Mouse (Mus musculus) cerebellum, adult 9-11 months (tissue): Measurements from ENCODE around the gene Dcun1d5.
"Not testable (repeated sequence)": the region's sequence is repeated elsewhere in the genome, so short reads cannot be mapped to it uniquely, and the experiment has no call there.

ENCODE experiments used
- DNase-seq: peaks from one replicate; pipeline ENCODE4 v3.0.0; 2022

Dcun1d5 gene

GRCm38 (mm10) chr9:7184172-7184896 lies at the start of gene Dcun1d5, which contains the start of gene Dync2h1:
Gene Dcun1d5, plus strand, starts transcription at chr9:7184520.
Gene Dync2h1, minus strand, starts transcription at chr9:7184446.
- peak; percentile 93 for DNase-seq

DNA sequence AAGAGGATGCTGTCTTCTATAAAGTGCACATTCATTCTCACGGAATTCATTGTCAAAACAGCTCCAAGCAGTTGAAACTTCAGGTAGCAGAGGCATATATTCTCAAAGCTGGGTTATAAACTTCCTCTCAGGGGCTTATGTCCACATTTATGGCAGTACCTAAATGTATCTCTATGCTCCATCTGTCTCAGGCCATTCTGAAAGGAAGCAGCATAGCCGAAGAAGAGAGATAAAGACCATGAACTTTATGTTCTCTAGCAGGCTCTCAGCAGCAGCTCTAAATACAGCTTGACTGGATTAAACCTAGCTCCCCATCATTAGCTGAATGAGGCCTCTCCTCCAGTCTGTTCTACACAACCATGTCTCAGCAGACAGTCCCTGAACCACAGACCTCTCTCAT lies 29.9 kb upstream of the Dcun1d5 start:
- DNase-seq = no peak

DNA sequence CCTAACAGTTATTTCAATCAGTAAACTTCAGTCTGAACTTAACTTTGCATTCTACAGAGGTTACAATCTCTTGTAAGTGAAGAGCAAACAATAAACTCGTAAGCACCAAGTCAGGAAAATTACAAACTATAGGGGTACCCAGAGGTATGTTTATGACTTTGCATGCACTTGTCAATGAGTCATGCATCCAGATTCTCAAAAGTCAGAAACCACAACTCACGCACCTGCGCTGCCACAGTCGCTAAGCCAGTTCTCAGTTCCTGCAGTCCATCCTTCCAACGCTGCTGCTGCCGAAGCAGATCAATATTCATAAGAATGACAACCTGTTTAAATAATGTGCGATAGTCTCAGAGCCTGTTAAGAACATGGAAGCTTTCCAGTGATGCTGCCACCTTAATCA lies 25.7 kb upstream of the Dcun1d5 start:
- DNase-seq = no peak

DNA sequence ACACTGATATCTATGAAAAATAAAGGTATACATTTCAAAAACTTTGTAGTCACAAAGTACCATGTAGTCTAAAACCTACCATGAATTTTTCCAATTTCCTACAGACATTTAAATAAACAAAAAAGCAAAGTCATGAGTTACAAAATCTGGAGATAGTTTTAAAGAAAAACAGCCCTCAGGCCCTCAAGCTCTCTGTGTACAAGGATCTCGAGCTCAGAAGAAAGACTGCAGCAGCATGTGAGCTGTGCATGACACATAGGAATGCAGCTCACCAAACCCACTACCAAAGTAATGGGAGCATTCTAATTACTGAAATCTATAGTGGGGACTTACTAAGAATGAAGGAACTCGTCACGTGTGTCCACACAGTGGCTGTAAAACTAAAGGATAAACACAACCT lies 24.6 kb upstream of the Dcun1d5 start:
- no peak for DNase-seq

GRCm38 (mm10) chr9:7160688-7161087 lies 23.6 kb upstream of the Dcun1d5 start:
- DNase-seq = no peak

DNA sequence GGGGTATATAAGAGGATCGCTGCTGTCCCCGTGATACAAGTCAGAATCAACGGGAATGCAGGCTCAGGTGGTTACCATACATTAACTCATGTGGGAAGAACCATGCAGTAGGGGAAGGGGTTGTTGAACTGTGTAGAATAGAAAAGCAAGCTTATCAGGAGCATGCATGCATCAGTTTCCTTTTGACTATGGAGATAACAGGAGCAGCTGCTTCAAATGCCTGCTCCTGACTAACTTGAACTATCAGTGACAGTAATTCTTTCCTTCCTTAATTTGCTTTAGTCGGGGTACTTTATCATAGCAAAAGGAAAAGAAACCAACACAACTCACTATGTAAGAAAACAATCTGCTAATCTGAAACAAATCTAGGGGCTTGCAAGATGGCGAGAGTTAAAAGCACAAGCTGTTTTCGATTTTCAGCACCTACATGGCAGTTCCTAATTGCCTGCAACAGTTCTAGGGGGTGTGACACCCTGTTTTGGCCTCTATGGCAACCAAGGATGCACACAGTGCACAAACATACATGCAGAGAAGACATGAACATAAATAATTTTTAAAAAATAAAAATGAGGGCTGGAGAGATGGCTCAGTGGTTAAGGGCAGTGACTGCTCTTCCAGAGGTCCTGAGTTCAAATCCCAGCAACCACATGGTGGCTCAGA lies 16.9 kb upstream of the Dcun1d5 start:
- no peak for DNase-seq

DNA sequence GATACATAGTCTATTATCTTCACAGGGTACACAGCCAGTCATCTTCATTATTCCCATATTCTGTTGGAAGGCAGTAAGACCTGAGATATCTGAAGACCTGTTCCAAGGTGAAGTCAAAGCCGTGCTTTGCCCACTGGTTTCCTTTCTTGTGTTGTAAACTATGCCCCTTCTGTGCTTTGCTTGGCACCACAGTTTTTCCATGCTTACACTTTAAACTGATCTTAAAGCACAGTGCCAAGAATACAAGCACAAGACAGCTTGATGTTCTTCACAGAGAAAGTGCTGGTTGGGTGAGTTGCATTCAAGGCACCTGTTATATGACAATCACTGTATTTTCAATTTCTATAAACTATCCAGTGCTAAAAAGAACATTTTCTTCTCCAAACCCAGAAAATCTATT lies 10.6 kb upstream of the Dcun1d5 start:
- no peak for DNase-seq

DNA sequence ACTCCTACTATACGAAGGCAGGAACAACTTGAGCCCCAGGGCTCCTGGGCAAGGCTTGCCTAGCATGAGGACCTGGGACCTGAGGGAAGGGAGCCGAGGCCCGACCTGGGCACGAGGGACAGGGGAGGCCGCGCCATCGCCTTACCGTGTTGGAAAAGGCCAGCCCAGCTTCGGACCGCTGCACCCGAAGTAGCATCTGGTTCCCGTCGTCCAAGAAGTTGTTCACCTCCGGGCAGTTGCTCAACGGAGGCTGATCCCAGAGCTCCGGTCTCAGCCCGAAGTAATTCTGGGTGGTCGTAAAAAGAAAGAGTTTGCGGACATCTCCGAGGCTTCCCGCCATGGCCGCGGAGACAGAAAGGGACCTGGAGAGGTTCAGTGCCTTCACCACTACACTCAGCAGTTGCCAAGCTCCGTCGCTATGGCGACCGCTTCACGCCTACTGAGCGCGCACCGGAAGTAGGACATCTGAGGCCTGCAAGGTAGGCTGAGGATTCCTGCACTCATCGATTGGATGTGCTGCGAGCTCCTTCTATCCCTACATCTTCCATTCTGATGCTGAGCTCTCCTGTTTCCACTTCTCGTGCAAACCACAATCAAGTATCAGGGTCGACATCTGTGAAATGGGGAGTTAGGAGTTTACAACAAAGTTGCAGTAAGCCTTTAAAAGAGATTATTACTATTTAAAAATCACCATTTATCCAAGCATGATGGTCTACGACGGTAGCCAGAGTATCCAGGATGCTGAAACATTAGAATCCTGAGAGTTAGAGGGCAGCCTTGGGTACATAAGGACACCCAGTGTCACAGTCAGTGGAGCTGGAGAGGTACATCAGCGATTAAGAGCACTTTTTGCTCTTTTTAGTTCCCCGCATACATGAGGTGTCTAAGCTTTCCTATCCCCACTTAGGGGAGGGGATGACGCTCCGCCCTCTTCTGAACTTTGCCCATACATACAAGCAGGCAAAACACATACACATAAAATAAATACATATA lies 7.4 kb upstream of the Dcun1d5 start:
- DNase-seq = peak; percentile 92

GRCm38 (mm10) chr9:7184897-7185291 lies 574 bp downstream of the Dcun1d5 start:
- DNase-seq = peak; percentile 62

- not testable (repeated sequence) for DNase-seq
These were observed 6.4 kb downstream of the Dcun1d5 start for GRCm38 (mm10) chr9:7190694-7191093.

GRCm38 (mm10) chr9:7216240-7216639 lies 31.9 kb downstream of the Dcun1d5 start:
- DNase-seq = no peak

- DNase-seq = no peak
These were observed 36.7 kb downstream of the Dcun1d5 start for GRCm38 (mm10) chr9:7221024-7221423.

- no peak for DNase-seq
These were observed 37.1 kb downstream of the Dcun1d5 start for GRCm38 (mm10) chr9:7221460-7221859.

DNA sequence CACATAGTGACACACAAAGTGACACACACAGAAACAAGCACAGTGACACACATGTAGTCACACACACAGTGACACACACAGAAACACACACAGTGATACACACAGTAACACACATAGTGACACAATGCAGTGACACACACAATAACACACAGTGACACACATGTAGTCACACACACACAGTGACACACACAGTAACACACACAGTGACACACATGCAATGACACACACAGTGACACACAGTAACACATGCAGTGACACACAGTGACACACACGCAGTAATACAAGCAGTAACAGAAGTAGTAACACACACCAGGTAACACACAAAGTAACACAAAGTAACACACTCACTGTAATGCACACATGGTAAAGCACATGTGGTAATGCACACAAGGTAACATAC lies 54.3 kb downstream of the Dcun1d5 start:
- no peak for DNase-seq

DNA sequence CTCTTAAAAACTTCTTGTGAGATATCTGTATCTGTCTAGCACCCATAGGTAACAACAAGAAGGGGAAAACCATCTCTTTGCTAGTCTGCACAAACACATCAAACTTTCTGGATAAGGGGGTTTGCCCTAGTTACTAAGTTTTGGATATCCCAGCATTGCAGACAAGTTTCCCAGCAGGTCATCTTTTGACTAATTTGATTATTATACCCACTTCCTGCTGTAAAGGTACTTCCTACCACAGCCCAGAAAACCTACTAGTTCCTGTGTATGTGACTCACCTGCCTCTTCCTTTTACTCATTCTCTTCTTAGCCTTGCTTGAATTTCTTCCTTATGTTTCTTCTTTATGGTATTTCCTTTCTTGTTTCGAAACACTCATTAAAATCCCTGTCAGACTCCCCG lies 55.6 kb downstream of the Dcun1d5 start:
- no peak for DNase-seq

DNA sequence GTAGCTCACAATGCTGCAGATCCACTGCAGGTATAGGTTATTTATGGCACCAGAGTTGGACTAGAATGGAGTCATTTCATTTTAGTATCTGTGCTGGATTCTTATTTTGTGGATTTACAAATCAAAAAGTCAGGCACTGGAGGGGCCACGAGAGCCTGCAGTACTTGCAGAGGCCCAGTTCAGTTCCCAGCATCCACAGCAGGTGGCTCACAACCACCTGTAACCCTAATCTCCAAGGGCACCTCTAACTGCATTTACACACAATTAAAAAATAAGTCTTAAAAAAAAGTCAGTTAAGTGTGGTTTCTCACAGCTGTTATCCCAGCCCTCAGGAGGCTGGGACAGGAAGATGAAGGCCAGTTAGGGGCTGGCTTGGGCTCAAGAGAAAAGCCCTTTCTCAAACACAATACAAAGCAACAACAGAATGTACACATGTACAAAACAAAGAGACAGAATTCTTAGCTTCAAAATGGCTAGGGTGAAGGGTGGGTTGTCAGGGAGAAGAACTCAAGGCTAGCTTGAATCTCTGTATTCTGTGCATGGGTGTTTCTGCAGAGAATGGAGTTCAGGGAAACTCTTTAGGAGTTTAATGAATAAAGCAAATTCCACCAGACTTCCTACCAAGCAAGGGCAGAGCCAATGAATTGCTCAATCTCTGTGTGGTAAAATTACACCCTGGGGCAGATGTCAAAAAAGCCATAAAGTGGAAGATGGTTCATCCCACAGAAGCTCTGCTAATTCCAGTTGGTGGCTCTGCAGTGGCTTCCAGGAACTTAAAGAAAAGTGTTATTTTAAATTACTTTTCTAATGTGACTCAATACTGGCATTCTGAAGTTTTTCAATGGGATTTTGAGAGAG lies 68.7 kb downstream of the Dcun1d5 start:
- no peak for DNase-seq
